Comparison of ENCODE assay signal across 7 mouse cellular contexts in the genomic region with DNA sequence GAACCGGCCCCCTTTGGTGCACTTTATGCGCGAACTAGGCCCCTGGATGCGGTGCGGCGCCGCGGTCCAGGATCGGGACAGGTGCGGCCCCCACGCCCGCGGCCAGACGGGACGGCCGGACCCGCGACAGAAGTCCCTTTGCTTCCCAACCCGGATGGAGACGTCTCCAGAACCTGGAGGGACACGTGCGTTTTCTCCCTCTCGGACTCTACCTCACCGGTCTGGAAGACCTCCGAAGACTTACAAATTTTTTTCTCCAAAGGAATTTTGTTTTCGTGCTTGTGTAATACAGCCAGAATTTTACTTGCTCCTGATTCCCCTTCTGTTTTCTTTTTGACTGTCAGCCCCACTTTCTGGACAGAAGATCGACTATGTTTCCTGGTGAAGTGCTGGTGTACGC. TPM values are rescaled to one million over a fixed set of nuclear protein-coding genes. Genes with fewer than 3 reads are reported as not detected.
DNase-seq lines count a peak whose midpoint lies in the region; ATAC-seq and TF ChIP-seq lines count a peak whose summit lies in the region.

No protein-coding gene starts in this region.

- H3K4me1 ChIP-seq in lung, postnatal 0 days (ENCODE audit: insufficient read depth, low read depth, low read length), result peaks cover 5% of the 10 kb centered on the region; the same call in 1 of the 2 replicates
- H3K4me1 ChIP-seq in forebrain, embryonic 11.5 days (replicated peaks; ENCODE audit: control insufficient read depth, insufficient read depth, low read length), result peaks cover 2% of the 10 kb centered on the region; the same call in 1 of the 2 replicates
- H3K4me1 ChIP-seq in limb, embryonic 12.5 days (replicated peaks), result peaks cover 9% of the 10 kb centered on the region
- H3K4me1 ChIP-seq in stomach, embryonic 14.5 days (ENCODE audit: control insufficient read depth, insufficient read depth, low read length), result peaks cover 14% of the 10 kb centered on the region; the same call in 1 of the 2 replicates

- no peaks in the 10 kb centered on the region for H3K9me3 ChIP-seq in lung, postnatal 0 days (ENCODE audit: low read length)
- no peaks in the 10 kb centered on the region for H3K9me3 ChIP-seq in forebrain, embryonic 11.5 days (ENCODE audit: control insufficient read depth, low read length)
- H3K9me3 ChIP-seq in limb, embryonic 12.5 days, result no peaks in the 10 kb centered on the region
- no peaks in the 10 kb centered on the region for H3K9me3 ChIP-seq in stomach, embryonic 14.5 days (ENCODE audit: control insufficient read depth, low read depth, low read length)

- peak overlapping the region; percentile 79 for H3K4me3 ChIP-seq in lung, postnatal 0 days (ENCODE audit: low read depth, low read length)
- peak overlapping the region; percentile 81 for H3K4me3 ChIP-seq in forebrain, embryonic 11.5 days (ENCODE audit: low read depth, low read length)
- peak overlapping the region; percentile 79 for H3K4me3 ChIP-seq in limb, embryonic 12.5 days (replicated peaks)
- H3K4me3 ChIP-seq in stomach, embryonic 14.5 days (ENCODE audit: low read depth, low read length), result peak overlapping the region; percentile 75

- intact Hi-C loops in left cerebral cortex, postnatal 10 days (cut with DNase I), result loop anchor here (5.0 to 10.0 kb wide), 2 partner anchors 87 to 405 kb away; no protein-coding TSS in a partner anchor
- intact Hi-C loops in left cerebral cortex, postnatal 4 days (cut with DNase I), result loop anchor here (5.0 to 10.0 kb wide), 3 partner anchors 87 to 515 kb away; no protein-coding TSS in a partner anchor

- ATAC-seq in lung, postnatal 0 days, result no peak
- ATAC-seq in forebrain, embryonic 11.5 days (replicated peaks; ENCODE audit: low FRiP score), result no peak
- ATAC-seq in limb, embryonic 12.5 days (ENCODE audit: insufficient number of reproducible peaks, insufficient read depth, low FRiP score, low TSS enrichment, low read depth), result no peak
- ATAC-seq in stomach, embryonic 14.5 days (ENCODE audit: insufficient number of reproducible peaks, insufficient read depth, low FRiP score, low read depth), result no peak

- no peak for TF ChIP-seq EP300 in lung, postnatal 0 days (IDR thresholded peaks at IDR 0.05)

- no peak for DNase-seq in lung, postnatal 0 days (ENCODE audit: low spot score)
- no peak for DNase-seq in lung, postnatal 14 days
- no peak for DNase-seq in forebrain, embryonic 11.5 days (ENCODE audit: low spot score)
- no peak for DNase-seq in left cerebral cortex, postnatal 10 days (ENCODE audit: extremely low spot score in 1 of 2, low spot score in 2 of 2)
- no peak for DNase-seq in left cerebral cortex, postnatal 4 days

- H3K9ac ChIP-seq in lung, postnatal 0 days (replicated peaks; ENCODE audit: low read depth), result peak overlapping the region; percentile 82
- peak overlapping the region; percentile 95 for H3K9ac ChIP-seq in forebrain, embryonic 11.5 days (ENCODE audit: low read length)
- H3K9ac ChIP-seq in limb, embryonic 12.5 days (replicated peaks), result peak overlapping the region; percentile 92
- peak overlapping the region; percentile 87 for H3K9ac ChIP-seq in stomach, embryonic 14.5 days (replicated peaks; ENCODE audit: low read depth, low read length)

- TF ChIP-seq CTCF in lung, postnatal 0 days (IDR thresholded peaks at IDR 0.05), result no peak

- H3K4me2 ChIP-seq in lung, postnatal 0 days (replicated peaks; ENCODE audit: low read depth, low read length), result peak overlapping the region; percentile 69
- H3K4me2 ChIP-seq in forebrain, embryonic 11.5 days (ENCODE audit: low read depth, low read length, severe bottlenecking), result peak overlapping the region; percentile 74
- peak overlapping the region; percentile 73 for H3K4me2 ChIP-seq in limb, embryonic 12.5 days
- H3K4me2 ChIP-seq in stomach, embryonic 14.5 days (replicated peaks; ENCODE audit: low read depth, low read length), result peak overlapping the region; percentile 71

- H3K36me3 ChIP-seq in lung, postnatal 0 days (ENCODE audit: insufficient read depth, low read length), result no peaks in the 10 kb centered on the region
- H3K36me3 ChIP-seq in forebrain, embryonic 11.5 days (ENCODE audit: control insufficient read depth, insufficient read depth, low read length), result no peaks in the 10 kb centered on the region; the same call in 1 of the 2 replicates
- no peaks in the 10 kb centered on the region; the same call in 1 of the 2 replicates for H3K36me3 ChIP-seq in limb, embryonic 12.5 days
- H3K36me3 ChIP-seq in stomach, embryonic 14.5 days (ENCODE audit: control insufficient read depth, insufficient read depth, low read length), result no peaks in the 10 kb centered on the region

- WGBS in lung, postnatal 0 days, result under 1% methylated on average over 28 of the region's 28 CpGs
- WGBS in forebrain, embryonic 11.5 days, result 5% methylated on average over 28 of the region's 28 CpGs
- 3% methylated on average over 28 of the region's 28 CpGs for WGBS in limb, embryonic 12.5 days
- WGBS in stomach, embryonic 14.5 days, result under 1% methylated on average over 28 of the region's 28 CpGs

- H3K27me3 ChIP-seq in lung, postnatal 0 days (replicated peaks; ENCODE audit: insufficient read depth, low read length), result no peaks in the 10 kb centered on the region
- H3K27me3 ChIP-seq in forebrain, embryonic 11.5 days (ENCODE audit: control insufficient read depth, insufficient read depth, low read length), result no peaks in the 10 kb centered on the region
- H3K27me3 ChIP-seq in limb, embryonic 12.5 days, result no peaks in the 10 kb centered on the region
- H3K27me3 ChIP-seq in stomach, embryonic 14.5 days (ENCODE audit: control insufficient read depth, insufficient read depth, low read length), result no peaks in the 10 kb centered on the region

- H3K27ac ChIP-seq in lung, postnatal 0 days (ENCODE audit: low read length), result peak overlapping the region; percentile 95
- H3K27ac ChIP-seq in forebrain, embryonic 11.5 days (ENCODE audit: low read depth, low read length), result peak overlapping the region; percentile 91; the same call in 1 of the 2 replicates
- peak overlapping the region; percentile 94 for H3K27ac ChIP-seq in limb, embryonic 12.5 days
- H3K27ac ChIP-seq in stomach, embryonic 14.5 days (ENCODE audit: low read length), result peak overlapping the region; percentile 94; the same call in 1 of the 2 replicates

RNA-seq across cellular contexts. Expression of gene Ccdc71l, which starts 1.2 kb away (rescaled TPM):
- polyA plus RNA-seq in lung, postnatal 0 days (2015; fragmentation: Nextera tagmentation; extraction: Ambion mirVana), result 4.8 and 4.9 TPM in 2 replicates
- polyA plus RNA-seq in forebrain, embryonic 11.5 days (2014; fragmentation: Nextera tagmentation; extraction: Ambion mirVana), result 4.8 and 5.6 TPM in 2 replicates
- polyA plus RNA-seq in limb, embryonic 12.5 days (2016; fragmentation: Nextera tagmentation; extraction: Ambion mirVana), result 5.2 and 6.8 TPM in 2 replicates
- 4.0 and 4.3 TPM in 2 replicates for polyA plus RNA-seq in stomach, embryonic 14.5 days (2014; fragmentation: Nextera tagmentation; extraction: Ambion mirVana)
- 10 to 100 TPM; 15.2 to 15.9 TPM for total RNA-seq in left cerebral cortex, postnatal 10 days (2021)
- 10 to 100 TPM; 24.4 to 25.5 TPM for total RNA-seq in left cerebral cortex, postnatal 4 days (2021)
